Mouse (Mus musculus): ENCODE results near the gene Kcnn3. TPM values are rescaled to one million over a fixed set of nuclear protein-coding genes. Genes with fewer than 3 reads are reported as not detected.

The Kcnn3 gene
- polyA plus RNA-seq, 1 experiment from 2014 or later, result 1.2 TPM

DNA sequence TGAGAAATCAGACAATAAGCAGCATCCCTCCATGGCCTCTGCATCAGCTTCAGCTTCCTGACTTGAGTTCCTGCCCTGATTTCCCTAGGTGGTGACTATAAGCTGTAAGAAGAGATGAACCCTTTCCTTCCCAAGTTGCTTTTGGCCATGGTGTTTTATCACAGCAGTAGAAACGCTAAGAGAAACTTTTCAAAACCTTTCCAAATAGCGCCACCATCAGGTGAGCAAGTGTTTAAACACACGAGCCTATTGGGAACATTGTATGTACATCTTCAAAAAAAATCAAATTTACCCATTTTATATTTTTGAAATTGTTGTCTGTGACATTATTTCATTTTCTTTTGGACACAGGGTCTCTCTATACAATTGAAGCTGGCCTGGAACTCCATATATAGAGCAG lies 23.6 kb upstream of the Kcnn3 start:
- Histone ChIP-seq H3K27ac (no peak overlapping the region), H3K4me1 (replicated peaks) (peaks cover 26% of the 10 kb centered on the region), H3K4me3 (no peak overlapping the region), H3K36me3 (no peaks in the 10 kb centered on the region), H3K27me3 (ENCODE audit: insufficient read depth, poor library complexity, severe bottlenecking) (no peaks in the 10 kb centered on the region), H3K9me3 (no peaks in the 10 kb centered on the region)
- 73% methylated on average over 3 of the region's 3 CpGs for WGBS
- DNase-seq (ENCODE audit: low spot score), result no peak

DNA sequence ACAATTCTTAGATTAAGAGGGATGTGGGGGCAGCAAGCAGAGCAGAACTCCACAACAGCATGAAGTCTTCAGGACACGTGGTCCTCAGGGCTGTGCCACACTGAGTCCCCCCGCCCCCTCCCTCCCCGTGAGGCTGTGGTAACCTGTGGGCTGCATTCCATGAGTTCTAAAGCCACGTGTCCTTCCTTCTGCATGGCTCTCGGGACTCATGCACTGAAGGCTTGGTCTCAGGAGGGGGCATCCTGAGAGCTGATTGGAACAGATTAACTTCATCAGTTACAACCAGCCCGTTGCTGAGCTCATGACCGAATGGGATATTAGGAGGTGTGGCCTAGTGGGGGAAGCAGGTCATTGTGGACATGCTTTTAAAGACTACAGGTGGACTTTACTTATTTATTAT lies 20.3 kb upstream of the Kcnn3 start:
- DNase-seq (ENCODE audit: low spot score), result no peak
- Histone ChIP-seq H3K27ac (no peak overlapping the region), H3K4me1 (replicated peaks) (0 out of 2 replicates have a peak, but pooled peaks cover 3% of the 10 kb centered on the region), H3K27me3 (ENCODE audit: insufficient read depth, poor library complexity, severe bottlenecking) (no peaks in the 10 kb centered on the region), H3K4me3 (no peak overlapping the region), H3K36me3 (no peaks in the 10 kb centered on the region), H3K9me3 (no peaks in the 10 kb centered on the region)
- WGBS, result 56% methylated on average over 7 of the region's 7 CpGs

- H3K4me3 ChIP-seq, result no peak overlapping the region
- H3K36me3 ChIP-seq, result no peaks in the 10 kb centered on the region
- 0 out of 2 replicates have a peak, but pooled peaks cover 3% of the 10 kb centered on the region for H3K4me1 ChIP-seq (replicated peaks)
- H3K9me3 ChIP-seq, result no peaks in the 10 kb centered on the region
- DNase-seq (ENCODE audit: low spot score), result no peak
- H3K27ac ChIP-seq, result no peak overlapping the region
- H3K27me3 ChIP-seq (ENCODE audit: insufficient read depth, poor library complexity, severe bottlenecking), result peaks cover 1% of the 10 kb centered on the region; the same call in 1 of the 2 replicates
Observed at GRCm38 (mm10) chr3:89501486-89501885, 18.5 kb upstream of the Kcnn3 start.

- no peaks in the 10 kb centered on the region for H3K36me3 ChIP-seq
- H3K9me3 ChIP-seq, result no peaks in the 10 kb centered on the region
- no peak for DNase-seq (ENCODE audit: low spot score)
- H3K4me1 ChIP-seq (replicated peaks), result peaks cover 7% of the 10 kb centered on the region; the same call in 1 of the 2 replicates
- H3K4me3 ChIP-seq, result no peak overlapping the region
- H3K27ac ChIP-seq, result no peak overlapping the region
- WGBS, result 87% methylated on average over 7 of the region's 7 CpGs
- peaks cover 4% of the 10 kb centered on the region; the same call in 1 of the 2 replicates for H3K27me3 ChIP-seq (ENCODE audit: insufficient read depth, poor library complexity, severe bottlenecking)
Observed at GRCm38 (mm10) chr3:89502551-89502950, 17.4 kb upstream of the Kcnn3 start.

DNA sequence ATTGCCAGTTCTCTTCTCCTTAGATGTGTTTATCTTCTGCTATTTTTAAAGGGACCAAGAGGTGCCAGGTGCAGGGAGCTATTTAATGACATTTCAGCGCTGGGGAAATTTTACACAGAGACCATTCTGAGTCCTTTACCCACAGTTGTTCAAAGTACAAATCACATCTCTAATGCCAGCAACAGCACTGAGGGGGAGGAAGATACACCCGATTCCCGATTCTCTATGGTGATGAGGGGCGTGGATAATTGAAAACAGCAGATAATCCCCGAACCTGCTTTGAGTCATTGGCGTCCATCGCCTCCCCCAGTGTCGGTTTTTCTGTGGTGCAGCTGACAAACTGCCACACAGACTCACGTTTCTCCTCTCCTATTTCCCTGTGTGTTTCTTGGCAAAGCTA lies 11.9 kb upstream of the Kcnn3 start:
- Histone ChIP-seq H3K4me3 (no peak overlapping the region), H3K36me3 (no peaks in the 10 kb centered on the region), H3K27me3 (ENCODE audit: insufficient read depth, poor library complexity, severe bottlenecking) (peaks cover 40% of the 10 kb centered on the region), H3K9me3 (no peaks in the 10 kb centered on the region), H3K4me1 (replicated peaks) (peaks cover 32% of the 10 kb centered on the region), H3K27ac (no peak overlapping the region)
- no peak for DNase-seq (ENCODE audit: low spot score)
- WGBS, result 37% methylated on average over 9 of the region's 9 CpGs

DNA sequence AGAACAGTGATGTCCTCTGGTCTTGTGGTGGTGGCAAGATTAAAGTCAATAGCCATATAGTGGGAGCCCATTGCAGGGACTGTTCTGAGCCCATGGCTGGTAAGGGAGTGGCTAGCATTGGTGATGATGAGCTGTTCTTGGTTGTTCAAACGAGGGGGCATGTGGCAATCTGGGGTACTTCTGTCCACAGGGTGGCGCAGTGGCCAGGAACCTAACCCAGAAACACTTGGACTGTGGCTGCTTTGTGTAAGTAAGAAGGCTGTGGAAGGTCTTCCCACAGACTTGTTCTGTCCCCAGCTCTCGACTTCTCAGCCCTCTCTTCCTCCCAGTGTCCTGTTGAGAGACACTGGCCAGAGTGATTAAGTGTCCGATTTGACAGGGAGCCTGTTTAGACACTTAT lies 9.0 kb upstream of the Kcnn3 start:
- peaks cover 35% of the 10 kb centered on the region for H3K4me1 ChIP-seq (replicated peaks)
- no peaks in the 10 kb centered on the region for H3K9me3 ChIP-seq
- DNase-seq (ENCODE audit: low spot score), result peak; percentile 73
- WGBS, result 18% methylated on average over 4 of the region's 4 CpGs
- H3K4me3 ChIP-seq, result peak overlapping the region; percentile 37
- peaks cover 40% of the 10 kb centered on the region for H3K27me3 ChIP-seq (ENCODE audit: insufficient read depth, poor library complexity, severe bottlenecking)
- H3K27ac ChIP-seq, result peak overlapping the region; percentile 60
- no peaks in the 10 kb centered on the region for H3K36me3 ChIP-seq

- 18% methylated on average over 15 of the region's 15 CpGs for WGBS
- DNase-seq (ENCODE audit: low spot score), result peak; percentile 31
- Histone ChIP-seq H3K36me3 (no peaks in the 10 kb centered on the region), H3K27me3 (ENCODE audit: insufficient read depth, poor library complexity, severe bottlenecking) (peaks cover 40% of the 10 kb centered on the region), H3K9me3 (peaks cover 1% of the 10 kb centered on the region), H3K4me1 (replicated peaks) (peaks cover 35% of the 10 kb centered on the region), H3K27ac (peak overlapping the region; percentile 60), H3K4me3 (peak overlapping the region; percentile 37)
Observed at GRCm38 (mm10) chr3:89511400-89511799, 8.6 kb upstream of the Kcnn3 start.

- H3K36me3 ChIP-seq, result no peaks in the 10 kb centered on the region
- H3K27ac ChIP-seq, result no peak overlapping the region
- no peak overlapping the region for H3K4me3 ChIP-seq
- H3K27me3 ChIP-seq (ENCODE audit: insufficient read depth, poor library complexity, severe bottlenecking), result peaks cover 36% of the 10 kb centered on the region
- DNase-seq (ENCODE audit: low spot score), result peak; percentile 16
- 94% methylated on average over 2 of the region's 2 CpGs for WGBS
- peaks cover 9% of the 10 kb centered on the region for H3K9me3 ChIP-seq
- peaks cover 30% of the 10 kb centered on the region for H3K4me1 ChIP-seq (replicated peaks)
Observed at GRCm38 (mm10) chr3:89512225-89512624, 7.7 kb upstream of the Kcnn3 start.

DNA sequence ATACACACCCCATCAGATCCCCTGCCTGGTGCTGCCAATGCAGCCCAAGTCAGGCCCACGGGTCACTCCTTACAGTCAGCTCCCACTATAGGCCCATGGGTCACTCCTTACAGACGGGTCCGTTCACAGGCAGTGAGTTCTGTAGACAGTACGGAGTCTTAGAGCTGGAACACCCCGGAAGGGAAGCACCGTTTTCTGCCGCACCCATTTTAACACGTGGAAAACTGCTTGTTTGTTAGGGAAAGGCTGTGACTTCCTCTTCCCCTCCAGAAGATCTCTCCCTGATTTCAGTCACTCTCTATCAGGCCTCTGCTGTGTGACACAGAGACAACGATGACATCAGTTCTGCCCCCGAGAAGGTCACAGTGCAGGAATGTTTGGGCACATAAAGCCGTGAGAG lies 4.5 kb upstream of the Kcnn3 start:
- H3K4me3 ChIP-seq, result no peak overlapping the region
- H3K27me3 ChIP-seq (ENCODE audit: insufficient read depth, poor library complexity, severe bottlenecking), result peaks cover 26% of the 10 kb centered on the region
- H3K36me3 ChIP-seq, result no peaks in the 10 kb centered on the region
- peaks cover 9% of the 10 kb centered on the region for H3K9me3 ChIP-seq
- WGBS, result 76% methylated on average over 11 of the region's 11 CpGs
- no peak for DNase-seq (ENCODE audit: low spot score)
- H3K27ac ChIP-seq, result no peak overlapping the region
- peaks cover 25% of the 10 kb centered on the region for H3K4me1 ChIP-seq (replicated peaks)

- peaks cover 29% of the 10 kb centered on the region for H3K4me1 ChIP-seq (replicated peaks)
- H3K27ac ChIP-seq, result no peak overlapping the region
- H3K27me3 ChIP-seq (ENCODE audit: insufficient read depth, poor library complexity, severe bottlenecking), result peaks cover 26% of the 10 kb centered on the region
- H3K36me3 ChIP-seq, result no peaks in the 10 kb centered on the region
- H3K9me3 ChIP-seq, result peaks cover 9% of the 10 kb centered on the region
- no peak for DNase-seq (ENCODE audit: low spot score)
- 87% methylated on average over 5 of the region's 5 CpGs for WGBS
- H3K4me3 ChIP-seq, result no peak overlapping the region
Observed at GRCm38 (mm10) chr3:89516321-89516720, 3.6 kb upstream of the Kcnn3 start.

DNA sequence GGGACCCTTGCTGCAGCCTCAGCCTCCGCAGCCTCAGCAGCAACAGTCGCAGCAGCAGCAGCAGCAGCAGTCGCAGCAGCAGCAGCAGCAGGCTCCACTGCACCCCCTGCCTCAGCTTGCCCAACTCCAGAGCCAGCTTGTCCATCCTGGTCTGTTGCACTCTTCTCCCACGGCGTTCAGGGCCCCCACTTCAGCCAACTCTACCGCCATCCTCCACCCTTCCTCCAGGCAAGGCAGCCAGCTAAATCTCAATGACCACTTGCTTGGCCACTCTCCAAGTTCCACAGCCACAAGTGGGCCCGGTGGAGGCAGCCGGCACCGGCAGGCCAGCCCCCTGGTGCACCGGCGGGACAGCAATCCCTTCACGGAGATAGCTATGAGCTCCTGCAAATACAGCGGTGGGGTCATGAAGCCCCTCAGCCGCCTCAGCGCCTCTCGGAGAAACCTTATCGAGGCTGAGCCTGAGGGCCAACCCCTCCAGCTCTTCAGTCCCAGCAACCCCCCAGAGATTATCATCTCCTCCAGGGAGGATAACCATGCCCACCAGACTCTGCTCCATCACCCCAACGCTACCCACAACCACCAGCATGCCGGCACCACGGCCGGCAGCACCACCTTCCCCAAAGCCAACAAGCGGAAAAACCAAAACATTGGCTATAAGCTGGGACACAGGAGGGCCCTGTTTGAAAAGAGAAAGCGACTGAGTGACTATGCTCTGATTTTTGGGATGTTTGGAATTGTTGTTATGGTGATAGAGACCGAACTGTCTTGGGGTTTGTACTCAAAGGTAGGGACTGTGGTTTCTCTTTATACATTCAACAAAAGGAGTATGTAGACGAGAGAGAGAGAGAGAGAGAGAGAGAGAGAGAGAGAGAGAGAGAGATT lies 896 bp downstream of the Kcnn3 start:
- Histone ChIP-seq H3K9me3 (peaks cover 9% of the 10 kb centered on the region), H3K36me3 (no peaks in the 10 kb centered on the region), H3K4me3 (peak overlapping the region; percentile 66), H3K27ac (peak overlapping the region; percentile 75), H3K27me3 (ENCODE audit: insufficient read depth, poor library complexity, severe bottlenecking) (peaks cover 44% of the 10 kb centered on the region), H3K4me1 (replicated peaks) (peaks cover 40% of the 10 kb centered on the region)
- peak; percentile 38 for DNase-seq (ENCODE audit: low spot score)
- WGBS, result 4% methylated on average over 25 of the region's 25 CpGs

- H3K4me1 ChIP-seq (replicated peaks), result peaks cover 44% of the 10 kb centered on the region
- H3K4me3 ChIP-seq, result peak overlapping the region; percentile 66
- no peak overlapping the region for H3K27ac ChIP-seq
- H3K36me3 ChIP-seq, result no peaks in the 10 kb centered on the region
- DNase-seq (ENCODE audit: low spot score), result no peak
- WGBS, result 12% methylated on average over 7 of the region's 7 CpGs
- H3K9me3 ChIP-seq, result peaks cover 7% of the 10 kb centered on the region
- peaks cover 44% of the 10 kb centered on the region for H3K27me3 ChIP-seq (ENCODE audit: insufficient read depth, poor library complexity, severe bottlenecking)
Observed at GRCm38 (mm10) chr3:89521503-89521854, 1.5 kb downstream of the Kcnn3 start.

GRCm38 (mm10) chr3:89522450-89523128 lies 2.6 kb downstream of the Kcnn3 start:
- H3K27ac ChIP-seq, result 0 out of 2 replicates have a peak overlapping the region, but pooled peaks have one; percentile 41

More at GRCm38 (mm10) chr3:89522450-89523128, 2.6 kb downstream of the Kcnn3 start:
- DNase-seq (ENCODE audit: low spot score), result peak; percentile 15
- no peaks in the 10 kb centered on the region for H3K36me3 ChIP-seq
- 37% methylated on average over 6 of the region's 6 CpGs for WGBS
- peaks cover 44% of the 10 kb centered on the region for H3K27me3 ChIP-seq (ENCODE audit: insufficient read depth, poor library complexity, severe bottlenecking)
- H3K9me3 ChIP-seq, result no peaks in the 10 kb centered on the region
- H3K4me1 ChIP-seq (replicated peaks), result peaks cover 47% of the 10 kb centered on the region
- H3K4me3 ChIP-seq, result peak overlapping the region; percentile 66
